Mouse (Mus musculus) CD4-positive helper T cell, adult 2 months (primary cell): Measurements from ENCODE around the gene Armc2.

Experiments
- DNase-seq: peaks from one replicate; pipeline ENCODE4 v3.0.0-alpha.2; 2012; ENCODE audit warnings: low read depth, missing footprints, low spot score

Gene Armc2

DNA sequence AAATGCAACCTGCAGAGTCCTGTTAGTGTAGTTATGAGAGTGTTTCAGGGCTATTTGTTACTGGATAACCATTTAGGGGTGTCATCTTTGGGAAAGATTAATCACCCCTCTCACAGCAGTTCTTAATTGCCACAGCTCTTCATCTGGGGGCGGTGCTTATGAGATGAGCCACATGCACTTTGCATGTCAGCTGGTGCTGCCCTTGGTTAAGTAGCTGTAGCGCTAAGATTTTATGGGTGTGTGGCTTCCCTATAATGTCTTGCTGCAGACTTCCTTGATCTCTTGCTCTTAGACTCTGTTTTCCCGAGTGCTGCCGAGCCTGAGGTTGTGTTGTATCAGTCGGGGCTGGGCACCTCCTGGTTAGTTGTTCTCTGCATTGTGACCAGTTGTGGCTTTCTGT lies 150.3 kb downstream of the Armc2 start:
- no peak for DNase-seq

DNA sequence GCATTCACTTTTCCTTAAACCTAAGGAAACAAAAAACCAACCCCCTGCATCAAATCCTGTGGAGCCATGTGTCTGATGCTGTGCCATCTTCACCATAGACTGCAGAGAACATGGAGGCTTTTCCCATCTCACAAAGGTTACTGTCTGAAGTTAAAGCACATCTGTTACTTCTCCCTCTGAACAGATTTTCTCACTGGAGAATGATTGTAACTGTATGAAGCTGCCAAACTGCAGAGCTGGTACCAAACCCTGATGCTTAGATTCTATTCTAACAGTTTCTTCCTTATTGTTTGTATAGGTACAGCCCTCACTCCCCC lies 151.4 kb downstream of the Armc2 start:
- DNase-seq = no peak

- DNase-seq = no peak
These were observed 152.0 kb downstream of the Armc2 start for GRCm38 (mm10) chr10:41866069-41866837.
